Mouse (Mus musculus) v-Abl transformed pro-B cells (cell line): Measurements from ENCODE around the gene Tceal3.
"Not testable (repeated sequence)": the region's sequence is repeated elsewhere in the genome, so short reads cannot be mapped to it uniquely, and the experiment has no call there.

Experiments
- in situ Hi-C, 2 experiments: fragments of 400-800 bp; cut with MboI; formaldehyde crosslinking; loops; one replicate each; pipeline ENCODE4 v1.15.1; 2025; ENCODE audit not compliant: unreplicated experiment in 2 of 2

The Tceal3 gene

GRCm38 (mm10) chrX:136692294-136692675 lies 101.6 kb downstream of the Tceal3 start:
- in situ Hi-C loops: no loop called here

GRCm38 (mm10) chrX:136693196-136693595 lies 102.6 kb downstream of the Tceal3 start:
- in situ Hi-C loops: no loop called here

GRCm38 (mm10) chrX:136707446-136708167 lies 117.0 kb downstream of the Tceal3 start, which contains the start of gene Tceal1:
Gene Tceal1 (plus strand): TSS chrX:136707982.
- in situ Hi-C loops: no loop called here

- in situ Hi-C loops: no loop called here
Observed at GRCm38 (mm10) chrX:136708168-136708681, 117.6 kb downstream of the Tceal3 start.

GRCm38 (mm10) chrX:136708782-136709181 lies 118.1 kb downstream of the Tceal3 start:
- in situ Hi-C loops: no loop called here

GRCm38 (mm10) chrX:136714742-136715474 lies 124.3 kb downstream of the Tceal3 start:
- in situ Hi-C loops: not testable (repeated sequence)
